Mouse (Mus musculus) erythroid progenitor cell, adult 5-6 weeks (primary cell): ENCODE data around the gene Cux2. TPM values are rescaled to one million over a fixed set of nuclear protein-coding genes. Genes with fewer than 3 reads are reported as not detected.

Experiments
- ATAC-seq: replicated peaks from 2 replicates; pipeline ENCODE4 v1.8.0; 2016; ENCODE audit warnings: moderate number of reproducible peaks, mild to moderate bottlenecking, moderate TSS enrichment, inconsistent platforms; ENCODE audit not compliant: poor library complexity, low FRiP score, severe bottlenecking
- total RNA-seq, 2 experiments: library from RNA; stranded (forward) in 1 of 2; stranded (reverse) in 1 of 2; fragments of 150-400 nt in 1 of 2; fragments of 186-747, 209-891 nt in 1 of 2; gene quantifications; 2 replicates each; pipeline versions ENCODE4 v1.2.3 to v1.2.4; 2015 to 2017; ENCODE audit warnings: low replicate concordance in 2 of 2

Gene Cux2
- total RNA-seq, 2 experiments from 2014 or later = not detected

GRCm38 (mm10) chr5:121972680-121973192 lies 77.2 kb downstream of the Cux2 start:
- ATAC-seq = no peak

- ATAC-seq = no peak
Measured at GRCm38 (mm10) chr5:121968999-121969398, 80.9 kb downstream of the Cux2 start.

GRCm38 (mm10) chr5:121968416-121968815 lies 81.5 kb downstream of the Cux2 start:
- no peak for ATAC-seq

GRCm38 (mm10) chr5:121967520-121967919 lies 82.4 kb downstream of the Cux2 start:
- no peak for ATAC-seq

- no peak for ATAC-seq
Measured at GRCm38 (mm10) chr5:121966940-121967339, 83.0 kb downstream of the Cux2 start.

- no peak for ATAC-seq
Measured at GRCm38 (mm10) chr5:121962974-121963373, 86.9 kb downstream of the Cux2 start.

- no peak for ATAC-seq
Measured at GRCm38 (mm10) chr5:121962359-121962758, 87.5 kb downstream of the Cux2 start.

GRCm38 (mm10) chr5:121961256-121961655 lies 88.6 kb downstream of the Cux2 start:
- no peak for ATAC-seq

GRCm38 (mm10) chr5:121959688-121960087 lies 90.2 kb downstream of the Cux2 start:
- ATAC-seq = no peak

GRCm38 (mm10) chr5:121958551-121958950 lies 91.4 kb downstream of the Cux2 start:
- no peak for ATAC-seq

GRCm38 (mm10) chr5:121955806-121956205 lies 94.1 kb downstream of the Cux2 start:
- ATAC-seq = no peak

GRCm38 (mm10) chr5:121950175-121950574 lies 99.7 kb downstream of the Cux2 start:
- ATAC-seq = no peak

GRCm38 (mm10) chr5:121949050-121949443 lies 100.9 kb downstream of the Cux2 start:
- ATAC-seq = no peak

GRCm38 (mm10) chr5:121948302-121949049 lies 101.4 kb downstream of the Cux2 start:
- ATAC-seq = no peak

GRCm38 (mm10) chr5:121946657-121947245 lies 103.2 kb downstream of the Cux2 start:
- no peak for ATAC-seq

GRCm38 (mm10) chr5:121945819-121946218 lies 104.1 kb downstream of the Cux2 start:
- ATAC-seq = 0 out of 2 replicates have a peak, but pooled peaks have one; percentile 48

GRCm38 (mm10) chr5:121944021-121944790 lies 105.7 kb downstream of the Cux2 start:
- no peak for ATAC-seq

- peak; percentile 55 for ATAC-seq
Measured at GRCm38 (mm10) chr5:121943472-121943871, 106.4 kb downstream of the Cux2 start.

GRCm38 (mm10) chr5:121938065-121938849 lies 111.6 kb downstream of the Cux2 start:
- no peak for ATAC-seq

- ATAC-seq = no peak
Measured at GRCm38 (mm10) chr5:121930261-121930660, 119.6 kb downstream of the Cux2 start.
